Mouse (Mus musculus) CH12.LX (cell line): ENCODE measurements around the gene 2610507B11Rik. TPM values are rescaled to one million over a fixed set of nuclear protein-coding genes. Genes with fewer than 3 reads are reported as not detected.

Source experiments
- polyA plus RNA-seq: library from polyadenylated mRNA; unstranded; fragments of >175 nt; gene quantifications from 2 replicates; pipeline ENCODE4 v1.2.1, GENCODE M21; 2012; ENCODE audit warnings: low read depth; ENCODE audit not compliant: insufficient read length
- total RNA-seq, 2 experiments: library from RNA; depleted of rRNA; stranded (reverse); fragments of 300-350 nt in 1 of 2; fragments of >200 nt in 1 of 2; gene quantifications; 2 replicates each; pipeline ENCODE4 v1.2.3; 2012 to 2014

2610507B11Rik gene
- total and polyA plus RNA-seq, 3 experiments, result 58.9 to 96.9 (median 89.3) TPM

Other genes with a start within 250 kb of the 2610507B11Rik start
Only the 20 nearest of the 23 such genes appear.
- gene Dhrs13, start 229.5 kb upstream of the 2610507B11Rik start, total RNA-seq (2012; rRNA removed), result 37.7 and 39.0 TPM in 2 replicates
- gene Dhrs13, start 229.5 kb upstream of the 2610507B11Rik start, total RNA-seq (2014; rRNA removed), result 33.6 and 33.7 TPM in 2 replicates
- 20.9 and 21.6 TPM in 2 replicates for gene Dhrs13, start 229.5 kb upstream of the 2610507B11Rik start, polyA plus RNA-seq
- gene Flot2, start 223.8 kb upstream of the 2610507B11Rik start, total RNA-seq (2012; rRNA removed), result 10.1 and 14.7 TPM in 2 replicates
- 4.3 and 5.2 TPM in 2 replicates for gene Flot2, start 223.8 kb upstream of the 2610507B11Rik start, total RNA-seq (2014; rRNA removed)
- gene Flot2, start 223.8 kb upstream of the 2610507B11Rik start, polyA plus RNA-seq, result 13.1 and 13.4 TPM in 2 replicates
- gene Eral1, start 181.4 kb upstream of the 2610507B11Rik start, total RNA-seq (2012; rRNA removed), result 40.5 and 41.5 TPM in 2 replicates
- 41.5 and 43.2 TPM in 2 replicates for gene Eral1, start 181.4 kb upstream of the 2610507B11Rik start, total RNA-seq (2014; rRNA removed)
- 37.8 and 39.1 TPM in 2 replicates for gene Eral1, start 181.4 kb upstream of the 2610507B11Rik start, polyA plus RNA-seq
- 8.7 and 10.0 TPM in 2 replicates for gene Fam222b, start 167.1 kb upstream of the 2610507B11Rik start, total RNA-seq (2012; rRNA removed)
- gene Fam222b, start 167.1 kb upstream of the 2610507B11Rik start, total RNA-seq (2014; rRNA removed), result 3.9 and 5.9 TPM in 2 replicates
- 26.8 and 34.4 TPM in 2 replicates for gene Fam222b, start 167.1 kb upstream of the 2610507B11Rik start, polyA plus RNA-seq
- gene Traf4, start 96.2 kb upstream of the 2610507B11Rik start, total RNA-seq (2012; rRNA removed), result 47.9 and 55.9 TPM in 2 replicates
- gene Traf4, start 96.2 kb upstream of the 2610507B11Rik start, total RNA-seq (2014; rRNA removed), result 17.1 and 20.8 TPM in 2 replicates
- 52.9 and 68.7 TPM in 2 replicates for gene Traf4, start 96.2 kb upstream of the 2610507B11Rik start, polyA plus RNA-seq
- gene Nek8, start 85.1 kb upstream of the 2610507B11Rik start, total RNA-seq (2012; rRNA removed), result 6.7 and 7.4 TPM in 2 replicates
- gene Nek8, start 85.1 kb upstream of the 2610507B11Rik start, total RNA-seq (2014; rRNA removed), result 6.1 and 7.1 TPM in 2 replicates
- 8.3 and 9.9 TPM in 2 replicates for gene Nek8, start 85.1 kb upstream of the 2610507B11Rik start, polyA plus RNA-seq
- gene Tlcd1, start 85.0 kb upstream of the 2610507B11Rik start, total RNA-seq (2012; rRNA removed), result 16.4 and 20.3 TPM in 2 replicates
- gene Tlcd1, start 85.0 kb upstream of the 2610507B11Rik start, total RNA-seq (2014; rRNA removed), result 18.2 and 20.3 TPM in 2 replicates
- 15.6 and 19.1 TPM in 2 replicates for gene Tlcd1, start 85.0 kb upstream of the 2610507B11Rik start, polyA plus RNA-seq
- 3,714 and 3,939 TPM in 2 replicates for gene Rpl23a, start 78.2 kb upstream of the 2610507B11Rik start, total RNA-seq (2012; rRNA removed)
- 3,235 and 3,361 TPM in 2 replicates for gene Rpl23a, start 78.2 kb upstream of the 2610507B11Rik start, total RNA-seq (2014; rRNA removed)
- gene Rpl23a, start 78.2 kb upstream of the 2610507B11Rik start, polyA plus RNA-seq, result 2,992 and 3,119 TPM in 2 replicates
- 0.17 and 0.25 TPM in 2 replicates for gene Rab34, start 73.3 kb upstream of the 2610507B11Rik start, total RNA-seq (2012; rRNA removed)
- gene Rab34, start 73.3 kb upstream of the 2610507B11Rik start, total RNA-seq (2014; rRNA removed), result 0.50 TPM in 1 of 2 replicates, not detected in the other
- 0.49 and 1.4 TPM in 2 replicates for gene Rab34, start 73.3 kb upstream of the 2610507B11Rik start, polyA plus RNA-seq
- gene Proca1, start 68.4 kb upstream of the 2610507B11Rik start, total RNA-seq (2012; rRNA removed), result 0.21 TPM in 1 of 2 replicates, not detected in the other
- not detected in 2 replicates for gene Proca1, start 68.4 kb upstream of the 2610507B11Rik start, total RNA-seq (2014; rRNA removed)
- gene Proca1, start 68.4 kb upstream of the 2610507B11Rik start, polyA plus RNA-seq, result 0.40 and 0.46 TPM in 2 replicates
- gene Sdf2, start 16.0 kb upstream of the 2610507B11Rik start, total RNA-seq (2012; rRNA removed), result 95.4 and 119 TPM in 2 replicates
- gene Sdf2, start 16.0 kb upstream of the 2610507B11Rik start, total RNA-seq (2014; rRNA removed), result 89.1 and 93.0 TPM in 2 replicates
- gene Sdf2, start 16.0 kb upstream of the 2610507B11Rik start, polyA plus RNA-seq, result 61.4 and 62.8 TPM in 2 replicates
- gene Supt6, start 15.8 kb upstream of the 2610507B11Rik start, total RNA-seq (2012; rRNA removed), result 65.5 and 71.0 TPM in 2 replicates
- gene Supt6, start 15.8 kb upstream of the 2610507B11Rik start, total RNA-seq (2014; rRNA removed), result 29.7 and 30.4 TPM in 2 replicates
- 99.9 and 104 TPM in 2 replicates for gene Supt6, start 15.8 kb upstream of the 2610507B11Rik start, polyA plus RNA-seq
- gene BC030499, start 29.1 kb downstream of the 2610507B11Rik start, total RNA-seq (2012; rRNA removed), result 1.1 and 1.3 TPM in 2 replicates
- gene BC030499, start 29.1 kb downstream of the 2610507B11Rik start, total RNA-seq (2014; rRNA removed), result 0.70 and 0.81 TPM in 2 replicates
- gene BC030499, start 29.1 kb downstream of the 2610507B11Rik start, polyA plus RNA-seq, result 1.3 and 1.4 TPM in 2 replicates
- gene Spag5, start 39.8 kb downstream of the 2610507B11Rik start, total RNA-seq (2012; rRNA removed), result 57.0 and 57.2 TPM in 2 replicates
- 47.7 and 50.4 TPM in 2 replicates for gene Spag5, start 39.8 kb downstream of the 2610507B11Rik start, total RNA-seq (2014; rRNA removed)
- gene Spag5, start 39.8 kb downstream of the 2610507B11Rik start, polyA plus RNA-seq, result 81.8 and 92.3 TPM in 2 replicates
- gene Aldoc, start 61.2 kb downstream of the 2610507B11Rik start, total RNA-seq (2012; rRNA removed), result 23.6 and 90.2 TPM in 2 replicates
- 96.5 and 119 TPM in 2 replicates for gene Aldoc, start 61.2 kb downstream of the 2610507B11Rik start, total RNA-seq (2014; rRNA removed)
- gene Aldoc, start 61.2 kb downstream of the 2610507B11Rik start, polyA plus RNA-seq, result 20.4 and 25.0 TPM in 2 replicates
- 51.2 and 53.1 TPM in 2 replicates for gene Pigs, start 66.7 kb downstream of the 2610507B11Rik start, total RNA-seq (2012; rRNA removed)
- gene Pigs, start 66.7 kb downstream of the 2610507B11Rik start, total RNA-seq (2014; rRNA removed), result 25.7 and 26.3 TPM in 2 replicates
- gene Pigs, start 66.7 kb downstream of the 2610507B11Rik start, polyA plus RNA-seq, result 51.8 and 65.4 TPM in 2 replicates
- gene Unc119, start 81.7 kb downstream of the 2610507B11Rik start, total RNA-seq (2012; rRNA removed), result 80.5 and 81.6 TPM in 2 replicates
- gene Unc119, start 81.7 kb downstream of the 2610507B11Rik start, total RNA-seq (2014; rRNA removed), result 197 and 227 TPM in 2 replicates
- 146 and 173 TPM in 2 replicates for gene Unc119, start 81.7 kb downstream of the 2610507B11Rik start, polyA plus RNA-seq
- gene Foxn1, start 124.8 kb downstream of the 2610507B11Rik start, total RNA-seq (2012; rRNA removed), result not detected in 2 replicates
- gene Foxn1, start 124.8 kb downstream of the 2610507B11Rik start, total RNA-seq (2014; rRNA removed), result not detected in 2 replicates
- gene Foxn1, start 124.8 kb downstream of the 2610507B11Rik start, polyA plus RNA-seq, result not detected in 2 replicates
- not detected in 2 replicates for gene Slc13a2, start 160.5 kb downstream of the 2610507B11Rik start, total RNA-seq (2012; rRNA removed)
- not detected in 2 replicates for gene Slc13a2, start 160.5 kb downstream of the 2610507B11Rik start, total RNA-seq (2014; rRNA removed)
- gene Slc13a2, start 160.5 kb downstream of the 2610507B11Rik start, polyA plus RNA-seq, result not detected in 2 replicates
- 6.1 and 6.8 TPM in 2 replicates for gene Slc46a1, start 203.9 kb downstream of the 2610507B11Rik start, total RNA-seq (2012; rRNA removed)
- 4.2 and 4.4 TPM in 2 replicates for gene Slc46a1, start 203.9 kb downstream of the 2610507B11Rik start, total RNA-seq (2014; rRNA removed)
- 5.4 and 6.0 TPM in 2 replicates for gene Slc46a1, start 203.9 kb downstream of the 2610507B11Rik start, polyA plus RNA-seq